Mouse (Mus musculus) liver, postnatal 0 days (tissue): ENCODE measurements around the gene Kctd4. TPM values are rescaled to one million over a fixed set of nuclear protein-coding genes. Genes with fewer than 3 reads are reported as not detected.

Experiments
- ATAC-seq: fragments of 200-750 bp; cut with Nextera tagmentation; 2 replicates; pipeline ENCODE4 v1.8.0; 2017; ENCODE audit warnings: mild to moderate bottlenecking, moderate library complexity
- DNase-seq: peaks from one replicate; pipeline ENCODE4 v3.0.0-alpha.2; 2016
- H3K27ac ChIP-seq: fragments of 300-500 bp; sonication (generic); 2 replicates; pipeline ENCODE4 v1.5.1; 2014; ENCODE audit warnings: antibody characterized with exemption, moderate library complexity, mild to moderate bottlenecking, low read depth
- H3K27me3 ChIP-seq: fragments of 300-500 bp; sonication (generic); 2 replicates; pipeline ENCODE4 v1.6.1; 2014; ENCODE audit warnings: low read length, control low read depth, mixed read lengths; ENCODE audit not compliant: insufficient read depth
- H3K36me3 ChIP-seq: fragments of 300-500 bp; sonication (generic); replicated peaks from 2 replicates; pipeline ENCODE4 v1.6.1; 2014; ENCODE audit warnings: mild to moderate bottlenecking, control low read depth, low read length, moderate library complexity, mixed read lengths; ENCODE audit not compliant: insufficient read depth
- H3K4me1 ChIP-seq: fragments of 300-500 bp; sonication (generic); 2 replicates; pipeline ENCODE4 v1.6.1; 2014; ENCODE audit warnings: antibody characterized with exemption, mild to moderate bottlenecking, control low read depth; ENCODE audit not compliant: insufficient read depth
- H3K4me2 ChIP-seq: fragments of 300-500 bp; sonication (generic); 2 replicates; pipeline ENCODE4 v1.6.1; 2014; ENCODE audit warnings: low read depth, mild to moderate bottlenecking, low read length, moderate library complexity, mixed read lengths
- H3K4me3 ChIP-seq: fragments of 300-500 bp; sonication (generic); 2 replicates; pipeline ENCODE4 v1.5.1; 2014; ENCODE audit warnings: low read depth, low read length
- H3K9ac ChIP-seq: fragments of 300-500 bp; sonication (generic); replicated peaks from 2 replicates; pipeline ENCODE4 v1.6.1; 2014; ENCODE audit warnings: mild to moderate bottlenecking, moderate library complexity
- H3K9me3 ChIP-seq: fragments of 300-500 bp; sonication (generic); 2 replicates; pipeline ENCODE4 v1.6.1; 2016; ENCODE audit warnings: mild to moderate bottlenecking, control low read depth, low read length, mixed read lengths
- CTCF ChIP-seq: sonication (generic); IDR thresholded peaks from 2 replicates; pipeline ENCODE4 v1.5.1; 2016; ENCODE audit warnings: antibody characterized with exemption, low read depth
- EP300 ChIP-seq: IDR thresholded peaks from 2 replicates; pipeline ENCODE4 v1.6.1; 2016; ENCODE audit warnings: antibody characterized with exemption, low read depth, mild to moderate bottlenecking
- WGBS: fragments of 180-500 bp; shearing (Covaris S2); extraction: QIAGEN DNeasy Blood & Tissue Kit; methylation state at CpG from one replicate; pipeline ENCODE4 v1.1.7; 2014; ENCODE audit not compliant: insufficient replicate concordance; 5-methylcytosine and 5-hydroxymethylcytosine counted together
- polyA plus RNA-seq: library from polyadenylated mRNA; unstranded; fragments of >200 nt; fragmentation: Nextera tagmentation; extraction: Ambion mirVana; gene quantifications from 2 replicates; pipeline ENCODE4 v1.2.1, GENCODE M21; 2015

Gene Kctd4
- polyA plus RNA-seq, 1 experiment from 2014 or later = 0.18 TPM

GRCm38 (mm10) chr14:75931266-75931665 lies 23.5 kb upstream of the Kctd4 start:
- 96% methylated on average over 23 of the region's 23 CpGs for WGBS
- H3K9me3 ChIP-seq = no peaks in the 10 kb centered on the region
- H3K4me2 ChIP-seq = no peak overlapping the region
- no peak overlapping the region for H3K4me3 ChIP-seq
- no peak for ATAC-seq
- H3K27ac ChIP-seq = no peak overlapping the region
- no peaks in the 10 kb centered on the region for H3K36me3 ChIP-seq
- no peak for TF ChIP-seq EP300
- no peak for TF ChIP-seq CTCF
- no peak for DNase-seq
- no peaks in the 10 kb centered on the region for H3K4me1 ChIP-seq
- no peaks in the 10 kb centered on the region for H3K27me3 ChIP-seq
- no peak overlapping the region for H3K9ac ChIP-seq

GRCm38 (mm10) chr14:75934359-75934758 lies 20.4 kb upstream of the Kctd4 start:
- no peak overlapping the region for H3K9ac ChIP-seq
- peak; percentile 61 for TF ChIP-seq CTCF
- no peak for TF ChIP-seq EP300
- no peaks in the 10 kb centered on the region for H3K27me3 ChIP-seq
- no peaks in the 10 kb centered on the region for H3K36me3 ChIP-seq
- no peak overlapping the region for H3K27ac ChIP-seq
- no peaks in the 10 kb centered on the region for H3K4me1 ChIP-seq
- no peaks in the 10 kb centered on the region for H3K9me3 ChIP-seq
- DNase-seq (peak; percentile 18), ATAC-seq (no peak)
- WGBS = 72% methylated on average over 2 of the region's 2 CpGs
- no peak overlapping the region for H3K4me2 ChIP-seq
- H3K4me3 ChIP-seq = no peak overlapping the region

GRCm38 (mm10) chr14:75937714-75938113 lies 17.1 kb upstream of the Kctd4 start:
- no peaks in the 10 kb centered on the region for H3K4me1 ChIP-seq
- H3K9ac ChIP-seq = no peak overlapping the region
- WGBS = 51% methylated on average over 1 of the region's 1 CpGs
- no peak overlapping the region for H3K4me3 ChIP-seq
- no peaks in the 10 kb centered on the region for H3K36me3 ChIP-seq
- no peaks in the 10 kb centered on the region for H3K27me3 ChIP-seq
- ATAC-seq = no peak
- no peak overlapping the region for H3K27ac ChIP-seq
- no peak for DNase-seq
- no peak for TF ChIP-seq EP300
- TF ChIP-seq CTCF = no peak
- H3K4me2 ChIP-seq = no peak overlapping the region
- H3K9me3 ChIP-seq = no peaks in the 10 kb centered on the region

- no peaks in the 10 kb centered on the region for H3K9me3 ChIP-seq
- DNase-seq = no peak
- WGBS = 81% methylated on average over 1 of the region's 1 CpGs
These were observed 13.3 kb upstream of the Kctd4 start for GRCm38 (mm10) chr14:75941500-75941899.

GRCm38 (mm10) chr14:75942365-75942764 lies 12.4 kb upstream of the Kctd4 start:
- Histone ChIP-seq H3K27me3 (no peaks in the 10 kb centered on the region), H3K4me1 (no peaks in the 10 kb centered on the region), H3K4me2 (no peak overlapping the region), H3K4me3 (no peak overlapping the region), H3K36me3 (no peaks in the 10 kb centered on the region), H3K27ac (no peak overlapping the region), H3K9ac (no peak overlapping the region), H3K9me3 (no peaks in the 10 kb centered on the region)
- ATAC-seq (no peak), DNase-seq (no peak)
- 89% methylated on average over 3 of the region's 3 CpGs for WGBS
- TF ChIP-seq CTCF (no peak), EP300 (no peak)

More at GRCm38 (mm10) chr14:75941500-75941899, 13.3 kb upstream of the Kctd4 start:
- Histone ChIP-seq H3K9ac (no peak overlapping the region), H3K4me1 (no peaks in the 10 kb centered on the region), H3K4me3 (no peak overlapping the region), H3K4me2 (no peak overlapping the region), H3K36me3 (no peaks in the 10 kb centered on the region), H3K27me3 (no peaks in the 10 kb centered on the region), H3K27ac (no peak overlapping the region)
- ATAC-seq = no peak
- no peak for TF ChIP-seq EP300

GRCm38 (mm10) chr14:75947674-75948073 lies 7.1 kb upstream of the Kctd4 start:
- Histone ChIP-seq H3K4me3 (no peak overlapping the region), H3K9me3 (no peaks in the 10 kb centered on the region), H3K4me1 (no peaks in the 10 kb centered on the region), H3K27ac (no peak overlapping the region), H3K9ac (no peak overlapping the region), H3K36me3 (no peaks in the 10 kb centered on the region; the same call in 1 of the 2 replicates), H3K4me2 (no peak overlapping the region), H3K27me3 (no peaks in the 10 kb centered on the region)
- no peak for DNase-seq
- 63% methylated on average over 3 of the region's 3 CpGs for WGBS
- ATAC-seq = no peak
- no peak for TF ChIP-seq EP300
- no peak for TF ChIP-seq CTCF

- TF ChIP-seq CTCF = no peak
- TF ChIP-seq EP300 = no peak
- Histone ChIP-seq H3K27me3 (no peaks in the 10 kb centered on the region), H3K4me2 (no peak overlapping the region), H3K36me3 (no peaks in the 10 kb centered on the region; the same call in 1 of the 2 replicates), H3K4me3 (no peak overlapping the region), H3K4me1 (no peaks in the 10 kb centered on the region), H3K9ac (no peak overlapping the region), H3K9me3 (no peaks in the 10 kb centered on the region), H3K27ac (no peak overlapping the region)
- DNase-seq (no peak), ATAC-seq (no peak)
- 77% methylated on average over 2 of the region's 2 CpGs for WGBS
These were observed 1.8 kb upstream of the Kctd4 start for GRCm38 (mm10) chr14:75953011-75953410.
